Mouse (Mus musculus) E14TG2a.4 (cell line): Measurements from ENCODE around the gene Ypel2.
A peak's percentile ranks its signal among the peaks of the same experiment; 100 is the strongest.

Experiments used
- H3K27me3 ChIP-seq: 2 replicates; pipeline ENCODE4 v1.6.1; 2014; ENCODE audit warnings: low read length, control low read depth; ENCODE audit not compliant: insufficient read depth
- H3K36me3 ChIP-seq: 2 replicates; pipeline ENCODE4 v1.6.1; 2014; ENCODE audit warnings: low read length, control low read depth; ENCODE audit not compliant: insufficient read depth
- H3K4me1 ChIP-seq: replicated peaks from 2 replicates; pipeline ENCODE4 v1.6.1; 2014; ENCODE audit warnings: low read depth, low read length, control low read depth
- H3K4me3 ChIP-seq: replicated peaks from 2 replicates; pipeline ENCODE4 v1.5.1; 2014; ENCODE audit warnings: mild to moderate bottlenecking, low read length
- H3K9me3 ChIP-seq: 2 replicates; pipeline ENCODE4 v1.6.1; 2014; ENCODE audit warnings: low read length, control low read depth
- CTCF ChIP-seq: conservative IDR thresholded peaks from 2 replicates; pipeline ENCODE4 v1.5.1; 2014; ENCODE audit warnings: low read length
- NANOG ChIP-seq: IDR thresholded peaks from 2 replicates; pipeline ENCODE4 v1.6.1; 2014; ENCODE audit warnings: borderline replicate concordance, low read length, mixed read lengths
- POU5F1 ChIP-seq: IDR thresholded peaks from 2 replicates; pipeline ENCODE4 v1.6.1; 2014; ENCODE audit warnings: low read length, borderline replicate concordance

Gene Ypel2

DNA sequence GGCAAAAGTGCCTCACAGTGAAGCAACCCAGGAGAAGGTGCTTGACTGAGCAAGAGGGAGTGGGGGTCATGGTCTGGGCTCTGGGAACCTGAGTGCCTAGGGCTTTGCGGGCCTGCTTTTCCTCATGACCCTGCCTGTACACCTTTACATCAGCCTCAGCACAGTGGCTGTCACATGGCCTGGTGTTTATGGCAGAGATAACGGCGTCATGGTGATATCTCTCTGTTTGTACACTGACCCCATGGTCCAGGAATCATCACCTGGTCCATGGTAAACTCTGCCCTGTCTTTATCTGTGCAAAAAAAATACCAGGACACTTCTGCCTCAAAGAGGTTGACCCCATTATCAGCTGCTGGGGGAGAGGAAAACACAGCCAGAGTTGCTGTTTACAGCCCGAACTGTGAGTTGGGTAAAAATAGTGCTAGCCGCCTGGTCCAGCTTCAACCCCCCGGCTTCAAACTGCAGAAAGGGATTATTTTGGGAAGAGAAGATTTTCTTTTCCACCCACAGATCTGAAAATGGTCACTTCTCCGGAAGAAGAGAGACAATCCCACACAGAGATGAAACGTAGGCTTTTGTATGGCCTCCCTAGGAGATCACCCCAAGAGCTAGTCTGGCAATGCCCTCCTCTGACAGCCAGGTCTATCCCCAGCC, 76.8 kb downstream of the Ypel2 start:
- H3K27me3 ChIP-seq: peaks cover 11% of the 10 kb centered on the region; the same call in 1 of the 2 replicates
- H3K36me3 ChIP-seq: no peaks in the 10 kb centered on the region
- H3K4me1 ChIP-seq: peaks cover 20% of the 10 kb centered on the region
- TF ChIP-seq NANOG (no peak), CTCF (no peak), POU5F1 (no peak)
- no peak overlapping the region for H3K4me3 ChIP-seq
- no peaks in the 10 kb centered on the region for H3K9me3 ChIP-seq

DNA sequence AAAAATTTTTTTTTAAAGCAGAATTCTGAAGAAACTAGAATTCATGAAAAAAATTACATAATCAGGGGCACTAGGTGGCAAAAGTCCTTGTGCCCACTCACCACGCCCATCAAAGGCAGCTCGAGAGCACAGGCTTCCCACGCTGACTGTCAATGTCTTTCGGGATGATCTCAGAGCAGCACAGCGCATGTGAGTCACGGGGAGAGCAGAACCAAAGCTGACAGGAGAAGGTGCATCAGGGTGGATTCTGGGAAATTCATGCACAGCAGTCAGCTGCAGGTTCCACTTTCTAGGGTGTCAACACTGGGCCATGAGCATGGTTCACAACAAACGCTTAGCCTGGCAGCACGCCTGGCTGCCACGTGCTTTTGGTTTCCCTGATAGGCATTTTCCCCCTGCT, 79.2 kb downstream of the Ypel2 start:
- Histone ChIP-seq H3K36me3 (no peaks in the 10 kb centered on the region), H3K4me1 (no peaks in the 10 kb centered on the region), H3K27me3 (peaks cover 11% of the 10 kb centered on the region; the same call in 1 of the 2 replicates), H3K9me3 (no peaks in the 10 kb centered on the region), H3K4me3 (no peak overlapping the region)
- no peak for TF ChIP-seq CTCF
- TF ChIP-seq POU5F1: no peak
- TF ChIP-seq NANOG: no peak

DNA sequence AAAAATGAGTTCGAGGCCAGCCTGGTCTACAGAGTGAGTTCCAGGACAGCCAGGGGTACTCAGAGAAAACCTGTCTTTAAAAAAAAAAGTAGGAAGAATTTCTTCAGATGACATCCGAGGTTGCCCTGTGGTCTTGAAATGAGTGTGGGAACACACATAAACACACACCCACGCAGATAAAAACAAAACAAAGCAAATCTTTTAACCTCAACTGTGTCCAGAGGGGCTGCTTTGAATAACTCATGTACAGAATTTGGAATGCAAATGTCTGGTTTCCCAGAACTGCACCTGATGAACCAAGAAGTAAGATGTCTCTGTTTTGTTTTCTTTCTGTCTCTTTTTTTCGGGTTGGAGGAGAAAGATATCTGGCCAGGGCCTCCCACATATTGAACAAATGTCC, 83.3 kb downstream of the Ypel2 start:
- Histone ChIP-seq H3K9me3 (no peaks in the 10 kb centered on the region), H3K4me1 (peaks cover 4% of the 10 kb centered on the region; the same call in 1 of the 2 replicates), H3K27me3 (peaks cover 7% of the 10 kb centered on the region; the same call in 1 of the 2 replicates), H3K4me3 (no peak overlapping the region), H3K36me3 (no peaks in the 10 kb centered on the region)
- TF ChIP-seq NANOG (no peak), CTCF (no peak), POU5F1 (no peak)

DNA sequence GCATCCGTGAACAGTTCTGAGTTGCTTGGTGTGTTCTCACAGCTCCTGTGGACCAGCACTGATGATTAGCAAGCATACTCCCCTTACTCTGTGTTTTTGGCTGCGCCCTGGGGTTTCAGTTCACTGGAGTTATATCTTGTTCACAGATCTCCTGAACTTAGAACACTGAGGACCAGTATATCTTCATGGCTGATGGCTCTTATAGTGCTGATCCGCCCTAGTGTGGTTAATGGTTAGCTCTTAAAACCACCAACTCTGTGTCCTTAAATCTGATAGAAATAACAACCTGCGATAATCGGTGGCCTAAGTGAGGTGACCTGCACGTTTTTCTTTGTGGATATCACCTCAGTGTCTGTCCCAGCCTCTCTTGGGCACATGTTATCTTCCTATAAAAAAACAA, 84.5 kb downstream of the Ypel2 start:
- Histone ChIP-seq H3K4me1 (peaks cover 4% of the 10 kb centered on the region; the same call in 1 of the 2 replicates), H3K36me3 (no peaks in the 10 kb centered on the region), H3K4me3 (no peak overlapping the region), H3K27me3 (peaks cover 7% of the 10 kb centered on the region; the same call in 1 of the 2 replicates), H3K9me3 (no peaks in the 10 kb centered on the region)
- no peak for TF ChIP-seq CTCF
- no peak for TF ChIP-seq NANOG
- TF ChIP-seq POU5F1: no peak

DNA sequence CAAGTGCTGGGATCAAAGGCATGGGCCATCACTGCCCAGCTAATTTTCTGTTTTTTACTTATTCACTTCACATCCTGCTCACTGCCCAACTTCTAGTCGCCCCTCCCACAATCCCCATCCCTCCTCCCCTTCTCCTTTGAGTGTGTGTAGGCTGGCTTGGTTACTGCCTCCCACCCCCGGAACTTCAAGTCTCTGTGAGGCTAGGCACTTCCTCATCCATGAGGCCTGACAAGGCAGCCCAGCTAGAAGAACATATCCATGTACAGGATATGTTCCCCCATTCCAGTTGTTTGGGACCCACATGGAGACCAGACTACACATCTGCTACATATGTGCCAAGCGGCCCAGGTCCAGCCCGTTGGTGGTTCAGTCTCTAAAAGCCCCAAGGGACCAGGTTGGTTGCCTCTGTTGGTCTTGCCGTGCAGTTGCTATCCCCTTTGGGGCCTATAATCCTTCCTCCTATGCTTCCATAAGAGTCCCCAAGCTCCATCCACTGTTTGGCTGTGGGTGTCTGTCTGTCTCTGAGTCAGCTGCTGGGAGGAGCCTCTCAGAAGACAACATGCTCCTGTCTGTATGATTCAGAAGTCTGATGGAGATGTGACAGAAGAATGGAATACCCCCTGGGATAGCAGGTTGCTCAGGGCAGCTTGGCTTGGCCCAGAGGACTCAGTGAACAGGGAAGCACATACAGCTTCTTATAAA, 85.5 kb downstream of the Ypel2 start:
- Histone ChIP-seq H3K36me3 (no peaks in the 10 kb centered on the region), H3K4me3 (no peak overlapping the region), H3K4me1 (peaks cover 4% of the 10 kb centered on the region; the same call in 1 of the 2 replicates), H3K27me3 (peaks cover 3% of the 10 kb centered on the region; the same call in 1 of the 2 replicates), H3K9me3 (no peaks in the 10 kb centered on the region)
- TF ChIP-seq POU5F1: no peak
- TF ChIP-seq NANOG: no peak
- no peak for TF ChIP-seq CTCF

DNA sequence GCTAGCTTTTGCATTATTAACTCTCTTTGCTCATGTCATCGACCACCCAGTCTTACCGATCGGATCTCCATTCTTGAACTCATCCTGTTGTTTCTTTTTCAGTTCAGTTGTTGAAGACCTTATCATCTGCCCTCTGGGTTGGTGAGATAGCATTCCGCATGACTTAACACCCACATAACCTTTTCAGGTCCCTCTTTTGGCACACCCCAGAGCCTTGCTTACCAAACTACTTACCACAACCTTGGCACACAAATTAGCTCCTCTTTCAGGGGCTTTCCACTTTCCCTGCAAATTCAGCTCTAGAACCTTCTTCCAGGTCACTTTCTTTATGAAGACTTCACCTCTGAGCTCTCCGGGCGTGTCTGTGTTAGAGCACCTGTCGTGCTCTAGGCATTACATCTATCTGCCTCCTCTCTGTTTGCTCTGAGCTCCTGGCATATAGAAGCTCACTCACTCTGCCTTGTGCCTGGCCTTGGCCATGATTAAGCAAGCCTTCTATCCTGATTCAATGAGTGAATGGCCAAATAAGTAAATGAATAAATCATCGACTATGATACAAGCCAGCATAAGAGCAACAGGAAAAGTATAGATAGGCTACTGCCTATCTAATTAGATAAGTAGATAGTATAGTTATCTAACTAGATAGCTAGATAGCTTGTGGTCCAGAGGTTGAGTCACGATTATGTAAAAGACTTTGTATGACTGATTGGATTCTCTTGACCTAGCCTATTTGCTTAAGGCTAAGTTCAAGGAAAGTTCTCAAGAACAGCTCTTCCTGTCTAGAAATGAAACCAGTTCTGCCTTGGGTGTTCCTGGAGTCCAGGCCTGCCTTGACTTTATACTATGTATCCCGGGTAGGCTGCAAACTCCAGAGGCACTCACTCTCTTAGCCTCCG, 86.5 kb downstream of the Ypel2 start:
- no peak for TF ChIP-seq NANOG
- TF ChIP-seq POU5F1: no peak
- peaks cover 2% of the 10 kb centered on the region; the same call in 1 of the 2 replicates for H3K27me3 ChIP-seq
- no peaks in the 10 kb centered on the region for H3K36me3 ChIP-seq
- no peaks in the 10 kb centered on the region for H3K9me3 ChIP-seq
- peaks cover 4% of the 10 kb centered on the region; the same call in 1 of the 2 replicates for H3K4me1 ChIP-seq
- no peak overlapping the region for H3K4me3 ChIP-seq

DNA sequence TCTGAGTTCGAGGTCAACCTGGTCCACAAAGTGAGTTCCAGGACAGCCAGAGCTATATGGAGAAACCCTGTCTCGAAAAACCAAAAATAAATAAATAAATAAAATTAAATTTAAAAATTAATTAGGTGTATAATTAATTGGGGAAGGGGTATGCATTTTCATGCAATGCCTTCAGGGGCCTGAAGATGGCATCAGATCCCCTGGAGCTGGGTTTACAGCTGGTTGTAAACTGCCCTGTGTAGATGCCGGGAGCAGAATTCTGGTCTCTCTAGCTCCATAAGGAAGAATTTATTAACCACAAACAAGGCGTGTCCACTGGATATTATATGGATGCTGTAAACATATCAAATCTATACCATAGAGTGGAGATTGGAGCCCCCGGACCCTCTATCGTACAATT, 87.2 kb downstream of the Ypel2 start:
- Histone ChIP-seq H3K27me3 (0 out of 2 replicates have a peak, but pooled peaks cover 2% of the 10 kb centered on the region), H3K36me3 (no peaks in the 10 kb centered on the region), H3K4me1 (peaks cover 4% of the 10 kb centered on the region; the same call in 1 of the 2 replicates), H3K4me3 (no peak overlapping the region), H3K9me3 (no peaks in the 10 kb centered on the region)
- TF ChIP-seq CTCF: peak; percentile 66
- TF ChIP-seq POU5F1: no peak
- TF ChIP-seq NANOG: no peak

DNA sequence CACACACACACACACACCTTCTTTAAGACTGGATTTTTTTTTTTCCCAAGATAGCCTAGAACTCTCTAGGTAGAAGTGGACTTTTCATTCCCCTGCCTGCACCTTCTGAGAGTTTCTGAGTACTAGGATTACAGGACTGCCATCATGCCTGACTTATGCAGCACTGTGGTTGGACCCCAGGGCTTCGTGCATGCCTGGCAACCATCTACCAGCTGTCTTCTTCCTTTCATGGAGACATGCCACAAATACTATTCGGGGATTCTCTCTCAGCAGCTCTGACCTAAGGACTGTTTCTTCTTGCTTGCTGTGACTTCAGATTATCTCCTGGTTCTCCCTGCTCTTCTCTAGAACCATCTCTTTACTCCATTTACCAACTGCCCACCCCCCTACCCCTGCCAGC, 88.2 kb downstream of the Ypel2 start:
- Histone ChIP-seq H3K4me3 (no peak overlapping the region), H3K9me3 (no peaks in the 10 kb centered on the region), H3K27me3 (0 out of 2 replicates have a peak, but pooled peaks cover 4% of the 10 kb centered on the region), H3K4me1 (peaks cover 4% of the 10 kb centered on the region; the same call in 1 of the 2 replicates), H3K36me3 (no peaks in the 10 kb centered on the region)
- TF ChIP-seq NANOG (no peak), POU5F1 (no peak)
